Mouse (Mus musculus): ENCODE measurements around the gene Ctnnbip1. TPM values are rescaled to one million over a fixed set of nuclear protein-coding genes. Genes with fewer than 3 reads are reported as not detected.
A peak's percentile ranks its signal among the peaks of the same experiment; 100 is the strongest.

Gene Ctnnbip1
- polyA plus RNA-seq, 1 experiment from 2014 or later: 67.5 TPM

- whole genome bisulfite sequencing: 2% methylated on average over 103 of the region's 103 CpGs
- H3K9me3 ChIP-seq: peaks cover under 1% of the 10 kb centered on the region; the same call in 1 of the 2 replicates
- peaks cover 69% of the 10 kb centered on the region for H3K27me3 ChIP-seq (replicated peaks; ENCODE audit: low read depth, poor library complexity, severe bottlenecking)
- H3K4me3 ChIP-seq: peak within 1 kb of the TSS; percentile 95
- H3K4me1 ChIP-seq: peaks cover 26% of the 10 kb centered on the region
- H3K27ac ChIP-seq (replicated peaks): peak within 1 kb of the TSS; percentile 93
- DNase-seq (ENCODE audit: low spot score): peak; percentile 89
- peaks cover under 1% of the 10 kb centered on the region; the same call in 1 of the 2 replicates for H3K36me3 ChIP-seq (replicated peaks)
Observed at GRCm38 (mm10) chr4:149586044-149586782, 68.2 kb downstream of the Ctnnbip1 start, which contains the start of gene Clstn1. TSS of gene Clstn1 (plus strand) at chr4:149586468.

- H3K36me3 ChIP-seq (replicated peaks): peaks cover 7% of the 10 kb centered on the region; the same call in 1 of the 2 replicates
- peaks cover 26% of the 10 kb centered on the region for H3K4me1 ChIP-seq
- peak overlapping the region; percentile 95 for H3K4me3 ChIP-seq
- DNase-seq (ENCODE audit: low spot score): no peak
- peaks cover 62% of the 10 kb centered on the region for H3K27me3 ChIP-seq (replicated peaks; ENCODE audit: low read depth, poor library complexity, severe bottlenecking)
- peak overlapping the region; percentile 93 for H3K27ac ChIP-seq (replicated peaks)
- peaks cover 4% of the 10 kb centered on the region; the same call in 1 of the 2 replicates for H3K9me3 ChIP-seq
- under 1% methylated on average over 72 of the region's 72 CpGs for WGBS
Observed at GRCm38 (mm10) chr4:149586783-149587595, 69.0 kb downstream of the Ctnnbip1 start.

GRCm38 (mm10) chr4:149587596-149588168, 69.6 kb downstream of the Ctnnbip1 start:
- Histone ChIP-seq H3K27ac (replicated peaks) (peak overlapping the region; percentile 93), H3K27me3 (replicated peaks; ENCODE audit: low read depth, poor library complexity, severe bottlenecking) (peaks cover 57% of the 10 kb centered on the region), H3K4me3 (peak overlapping the region; percentile 95), H3K4me1 (peaks cover 30% of the 10 kb centered on the region), H3K9me3 (peaks cover 4% of the 10 kb centered on the region; the same call in 1 of the 2 replicates), H3K36me3 (replicated peaks) (peaks cover 7% of the 10 kb centered on the region; the same call in 1 of the 2 replicates)
- peak; percentile 59 for DNase-seq (ENCODE audit: low spot score)
- 3% methylated on average over 24 of the region's 24 CpGs for WGBS

GRCm38 (mm10) chr4:149590200-149590599, 72.2 kb downstream of the Ctnnbip1 start:
- 75% methylated on average over 1 of the region's 1 CpGs for WGBS
- Histone ChIP-seq H3K27ac (replicated peaks) (no peak overlapping the region), H3K9me3 (peaks cover 4% of the 10 kb centered on the region; the same call in 1 of the 2 replicates), H3K27me3 (replicated peaks; ENCODE audit: low read depth, poor library complexity, severe bottlenecking) (peaks cover 36% of the 10 kb centered on the region), H3K36me3 (replicated peaks) (peaks cover 7% of the 10 kb centered on the region; the same call in 1 of the 2 replicates), H3K4me3 (no peak overlapping the region), H3K4me1 (peaks cover 42% of the 10 kb centered on the region)
- no peak for DNase-seq (ENCODE audit: low spot score)

GRCm38 (mm10) chr4:149591486-149591885, 73.5 kb downstream of the Ctnnbip1 start:
- DNase-seq (ENCODE audit: low spot score): no peak
- no peak overlapping the region for H3K4me3 ChIP-seq
- peaks cover 36% of the 10 kb centered on the region for H3K4me1 ChIP-seq
- H3K27me3 ChIP-seq (replicated peaks; ENCODE audit: low read depth, poor library complexity, severe bottlenecking): peaks cover 27% of the 10 kb centered on the region
- no peak overlapping the region for H3K27ac ChIP-seq (replicated peaks)
- H3K36me3 ChIP-seq (replicated peaks): peaks cover 7% of the 10 kb centered on the region; the same call in 1 of the 2 replicates
- WGBS: 86% methylated on average over 2 of the region's 2 CpGs
- peaks cover 4% of the 10 kb centered on the region; the same call in 1 of the 2 replicates for H3K9me3 ChIP-seq

GRCm38 (mm10) chr4:149594913-149595581, 77.0 kb downstream of the Ctnnbip1 start:
- Histone ChIP-seq H3K9me3 (peaks cover 4% of the 10 kb centered on the region; the same call in 1 of the 2 replicates), H3K27me3 (replicated peaks; ENCODE audit: low read depth, poor library complexity, severe bottlenecking) (no peaks in the 10 kb centered on the region), H3K4me3 (no peak overlapping the region), H3K36me3 (replicated peaks) (peaks cover 7% of the 10 kb centered on the region; the same call in 1 of the 2 replicates), H3K4me1 (peaks cover 22% of the 10 kb centered on the region), H3K27ac (replicated peaks) (no peak overlapping the region)
- 84% methylated on average over 9 of the region's 9 CpGs for WGBS
- no peak for DNase-seq (ENCODE audit: low spot score)

GRCm38 (mm10) chr4:149597641-149598208, 79.7 kb downstream of the Ctnnbip1 start:
- no peak overlapping the region for H3K4me3 ChIP-seq
- H3K27ac ChIP-seq (replicated peaks): no peak overlapping the region
- H3K27me3 ChIP-seq (replicated peaks; ENCODE audit: low read depth, poor library complexity, severe bottlenecking): no peaks in the 10 kb centered on the region
- no peaks in the 10 kb centered on the region for H3K9me3 ChIP-seq
- 79% methylated on average over 12 of the region's 12 CpGs for WGBS
- DNase-seq (ENCODE audit: low spot score): no peak
- no peaks in the 10 kb centered on the region for H3K36me3 ChIP-seq (replicated peaks)
- H3K4me1 ChIP-seq: peaks cover 31% of the 10 kb centered on the region

- H3K4me1 ChIP-seq: peaks cover 25% of the 10 kb centered on the region
- no peak for DNase-seq (ENCODE audit: low spot score)
- no peaks in the 10 kb centered on the region for H3K9me3 ChIP-seq
- no peaks in the 10 kb centered on the region for H3K27me3 ChIP-seq (replicated peaks; ENCODE audit: low read depth, poor library complexity, severe bottlenecking)
- H3K27ac ChIP-seq (replicated peaks): no peak overlapping the region
- no peak overlapping the region for H3K4me3 ChIP-seq
- H3K36me3 ChIP-seq (replicated peaks): peaks cover 2% of the 10 kb centered on the region; the same call in 1 of the 2 replicates
- 92% methylated on average over 6 of the region's 6 CpGs for WGBS
Observed at GRCm38 (mm10) chr4:149599549-149599948, 81.5 kb downstream of the Ctnnbip1 start.

GRCm38 (mm10) chr4:149600130-149600529, 82.1 kb downstream of the Ctnnbip1 start:
- 86% methylated on average over 4 of the region's 4 CpGs for WGBS
- H3K27me3 ChIP-seq (replicated peaks; ENCODE audit: low read depth, poor library complexity, severe bottlenecking): no peaks in the 10 kb centered on the region
- H3K9me3 ChIP-seq: no peaks in the 10 kb centered on the region
- no peak overlapping the region for H3K4me3 ChIP-seq
- no peak for DNase-seq (ENCODE audit: low spot score)
- peaks cover 4% of the 10 kb centered on the region; the same call in 1 of the 2 replicates for H3K36me3 ChIP-seq (replicated peaks)
- H3K27ac ChIP-seq (replicated peaks): no peak overlapping the region
- peaks cover 21% of the 10 kb centered on the region for H3K4me1 ChIP-seq

GRCm38 (mm10) chr4:149601484-149601883, 83.4 kb downstream of the Ctnnbip1 start:
- DNase-seq (ENCODE audit: low spot score): no peak
- Histone ChIP-seq H3K27me3 (replicated peaks; ENCODE audit: low read depth, poor library complexity, severe bottlenecking) (no peaks in the 10 kb centered on the region), H3K27ac (replicated peaks) (no peak overlapping the region), H3K9me3 (no peaks in the 10 kb centered on the region), H3K4me3 (no peak overlapping the region), H3K4me1 (peaks cover 23% of the 10 kb centered on the region), H3K36me3 (replicated peaks) (peaks cover 4% of the 10 kb centered on the region; the same call in 1 of the 2 replicates)
- WGBS: 47% methylated on average over 4 of the region's 4 CpGs

GRCm38 (mm10) chr4:149602236-149602635, 84.2 kb downstream of the Ctnnbip1 start:
- H3K27ac ChIP-seq (replicated peaks): no peak overlapping the region
- no peaks in the 10 kb centered on the region for H3K27me3 ChIP-seq (replicated peaks; ENCODE audit: low read depth, poor library complexity, severe bottlenecking)
- H3K36me3 ChIP-seq (replicated peaks): peaks cover 4% of the 10 kb centered on the region; the same call in 1 of the 2 replicates
- H3K9me3 ChIP-seq: no peaks in the 10 kb centered on the region
- 48% methylated on average over 7 of the region's 7 CpGs for WGBS
- peaks cover 31% of the 10 kb centered on the region for H3K4me1 ChIP-seq
- no peak for DNase-seq (ENCODE audit: low spot score)
- H3K4me3 ChIP-seq: no peak overlapping the region

Measured in embryonic facial prominence, embryonic 10.5 days (tissue).